Mouse (Mus musculus) liver, postnatal 0 days (tissue): Measurements from ENCODE around the gene Lnpep. TPM values are rescaled to one million over a fixed set of nuclear protein-coding genes. Genes with fewer than 3 reads are reported as not detected.
A peak's percentile ranks its signal among the peaks of the same experiment; 100 is the strongest.

Experiments used
- ATAC-seq: fragments of 200-750 bp; cut with Nextera tagmentation; 2 replicates; pipeline ENCODE4 v1.8.0; 2017; ENCODE audit warnings: mild to moderate bottlenecking, moderate library complexity
- DNase-seq: peaks from one replicate; pipeline ENCODE4 v3.0.0-alpha.2; 2016
- H3K27ac ChIP-seq: fragments of 300-500 bp; sonication (generic); 2 replicates; pipeline ENCODE4 v1.5.1; 2014; ENCODE audit warnings: antibody characterized with exemption, moderate library complexity, mild to moderate bottlenecking, low read depth
- H3K27me3 ChIP-seq: fragments of 300-500 bp; sonication (generic); 2 replicates; pipeline ENCODE4 v1.6.1; 2014; ENCODE audit warnings: low read length, control low read depth, mixed read lengths; ENCODE audit not compliant: insufficient read depth
- H3K36me3 ChIP-seq: fragments of 300-500 bp; sonication (generic); replicated peaks from 2 replicates; pipeline ENCODE4 v1.6.1; 2014; ENCODE audit warnings: mild to moderate bottlenecking, control low read depth, low read length, moderate library complexity, mixed read lengths; ENCODE audit not compliant: insufficient read depth
- H3K4me1 ChIP-seq: fragments of 300-500 bp; sonication (generic); 2 replicates; pipeline ENCODE4 v1.6.1; 2014; ENCODE audit warnings: antibody characterized with exemption, mild to moderate bottlenecking, control low read depth; ENCODE audit not compliant: insufficient read depth
- H3K4me2 ChIP-seq: fragments of 300-500 bp; sonication (generic); 2 replicates; pipeline ENCODE4 v1.6.1; 2014; ENCODE audit warnings: low read depth, mild to moderate bottlenecking, low read length, moderate library complexity, mixed read lengths
- H3K4me3 ChIP-seq: fragments of 300-500 bp; sonication (generic); 2 replicates; pipeline ENCODE4 v1.5.1; 2014; ENCODE audit warnings: low read depth, low read length
- H3K9ac ChIP-seq: fragments of 300-500 bp; sonication (generic); replicated peaks from 2 replicates; pipeline ENCODE4 v1.6.1; 2014; ENCODE audit warnings: mild to moderate bottlenecking, moderate library complexity
- H3K9me3 ChIP-seq: fragments of 300-500 bp; sonication (generic); 2 replicates; pipeline ENCODE4 v1.6.1; 2016; ENCODE audit warnings: mild to moderate bottlenecking, control low read depth, low read length, mixed read lengths
- CTCF ChIP-seq: sonication (generic); IDR thresholded peaks from 2 replicates; pipeline ENCODE4 v1.5.1; 2016; ENCODE audit warnings: antibody characterized with exemption, low read depth
- EP300 ChIP-seq: IDR thresholded peaks from 2 replicates; pipeline ENCODE4 v1.6.1; 2016; ENCODE audit warnings: antibody characterized with exemption, low read depth, mild to moderate bottlenecking
- WGBS: fragments of 180-500 bp; shearing (Covaris S2); extraction: QIAGEN DNeasy Blood & Tissue Kit; methylation state at CpG from one replicate; pipeline ENCODE4 v1.1.7; 2014; ENCODE audit not compliant: insufficient replicate concordance; 5-methylcytosine and 5-hydroxymethylcytosine counted together
- polyA plus RNA-seq: library from polyadenylated mRNA; unstranded; fragments of >200 nt; fragmentation: Nextera tagmentation; extraction: Ambion mirVana; gene quantifications from 2 replicates; pipeline ENCODE4 v1.2.1, GENCODE M21; 2015

Lnpep gene
- polyA plus RNA-seq, 1 experiment from 2014 or later, result 3.1 TPM

GRCm38 (mm10) chr17:17585115-17585514 lies 39.7 kb downstream of the Lnpep start:
- ATAC-seq (no peak), DNase-seq (no peak)
- Histone ChIP-seq H3K9me3 (no peaks in the 10 kb centered on the region), H3K9ac (no peak overlapping the region), H3K4me2 (peak overlapping the region; percentile 35; the same call in 1 of the 2 replicates), H3K27me3 (no peaks in the 10 kb centered on the region), H3K36me3 (no peaks in the 10 kb centered on the region), H3K4me1 (peaks cover 4% of the 10 kb centered on the region), H3K4me3 (no peak overlapping the region), H3K27ac (no peak overlapping the region)
- WGBS, result 57% methylated on average over 4 of the region's 4 CpGs
- TF ChIP-seq CTCF (no peak), EP300 (no peak)

- H3K4me3 ChIP-seq, result no peak overlapping the region
- peaks cover 3% of the 10 kb centered on the region for H3K36me3 ChIP-seq
- 62% methylated on average over 2 of the region's 2 CpGs for WGBS
- TF ChIP-seq CTCF, result peak; percentile 28; the same call in 1 of the 2 replicates
- TF ChIP-seq EP300, result no peak
- no peaks in the 10 kb centered on the region for H3K27me3 ChIP-seq
- DNase-seq, result no peak
- ATAC-seq, result no peak
- no peaks in the 10 kb centered on the region for H3K9me3 ChIP-seq
- no peak overlapping the region for H3K9ac ChIP-seq
- H3K4me1 ChIP-seq, result peaks cover 4% of the 10 kb centered on the region
- no peak overlapping the region for H3K27ac ChIP-seq
- H3K4me2 ChIP-seq, result no peak overlapping the region
Measured at GRCm38 (mm10) chr17:17583896-17584295, 41.0 kb downstream of the Lnpep start.

GRCm38 (mm10) chr17:17581234-17581633 lies 43.6 kb downstream of the Lnpep start:
- H3K4me1 ChIP-seq, result no peaks in the 10 kb centered on the region; the same call in 1 of the 2 replicates
- WGBS, result 49% methylated on average over 3 of the region's 3 CpGs
- no peak for DNase-seq
- peak overlapping the region; percentile 22; the same call in 1 of the 2 replicates for H3K4me2 ChIP-seq
- no peaks in the 10 kb centered on the region for H3K27me3 ChIP-seq
- no peaks in the 10 kb centered on the region for H3K9me3 ChIP-seq
- ATAC-seq, result peak; percentile 50
- H3K9ac ChIP-seq, result no peak overlapping the region
- H3K4me3 ChIP-seq, result no peak overlapping the region
- peaks cover 16% of the 10 kb centered on the region for H3K36me3 ChIP-seq
- 0 out of 2 replicates have a peak overlapping the region, but pooled peaks have one; percentile 44 for H3K27ac ChIP-seq
- TF ChIP-seq CTCF, result no peak
- TF ChIP-seq EP300, result no peak

- Histone ChIP-seq H3K36me3 (peaks cover 44% of the 10 kb centered on the region), H3K4me2 (no peak overlapping the region), H3K27me3 (no peaks in the 10 kb centered on the region), H3K9me3 (no peaks in the 10 kb centered on the region), H3K27ac (no peak overlapping the region), H3K4me3 (no peak overlapping the region), H3K4me1 (no peaks in the 10 kb centered on the region), H3K9ac (no peak overlapping the region)
- TF ChIP-seq EP300 (no peak), CTCF (no peak)
- ATAC-seq, result no peak
- DNase-seq, result no peak
- WGBS, result 90% methylated on average over 9 of the region's 9 CpGs
Measured at GRCm38 (mm10) chr17:17576399-17576798, 48.5 kb downstream of the Lnpep start.

- no peak for ATAC-seq
- no peak for TF ChIP-seq EP300
- TF ChIP-seq CTCF, result peak; percentile 51
- Histone ChIP-seq H3K36me3 (peaks cover 56% of the 10 kb centered on the region), H3K4me2 (no peak overlapping the region), H3K27ac (no peak overlapping the region), H3K4me3 (no peak overlapping the region), H3K9me3 (no peaks in the 10 kb centered on the region), H3K27me3 (no peaks in the 10 kb centered on the region), H3K9ac (no peak overlapping the region), H3K4me1 (no peaks in the 10 kb centered on the region)
- 60% methylated on average over 3 of the region's 3 CpGs for WGBS
- DNase-seq, result no peak
Measured at GRCm38 (mm10) chr17:17567071-17567470, 57.8 kb downstream of the Lnpep start.

- TF ChIP-seq EP300, result no peak
- no peak for TF ChIP-seq CTCF
- Histone ChIP-seq H3K9ac (no peak overlapping the region), H3K4me3 (no peak overlapping the region), H3K36me3 (peaks cover 23% of the 10 kb centered on the region), H3K4me1 (no peaks in the 10 kb centered on the region), H3K27me3 (no peaks in the 10 kb centered on the region), H3K27ac (no peak overlapping the region), H3K9me3 (no peaks in the 10 kb centered on the region), H3K4me2 (no peak overlapping the region)
- 74% methylated on average over 3 of the region's 3 CpGs for WGBS
- DNase-seq (no peak), ATAC-seq (no peak)
Measured at GRCm38 (mm10) chr17:17548958-17549357, 75.9 kb downstream of the Lnpep start.

GRCm38 (mm10) chr17:17531338-17531737 lies 93.5 kb downstream of the Lnpep start:
- DNase-seq (no peak), ATAC-seq (no peak)
- Histone ChIP-seq H3K9me3 (no peaks in the 10 kb centered on the region), H3K27ac (no peak overlapping the region), H3K4me3 (no peak overlapping the region), H3K36me3 (peaks cover 37% of the 10 kb centered on the region), H3K4me2 (no peak overlapping the region), H3K27me3 (no peaks in the 10 kb centered on the region), H3K4me1 (no peaks in the 10 kb centered on the region), H3K9ac (no peak overlapping the region)
- TF ChIP-seq EP300 (no peak), CTCF (no peak)
